Mouse (Mus musculus): ENCODE data around the gene Idua. TPM values are rescaled to one million over a fixed set of nuclear protein-coding genes. Genes with fewer than 3 reads are reported as not detected.

Idua gene
- total and polyA plus RNA-seq, 3 experiments, result 2.3 to 10.6 (median 5.8) TPM

DNA sequence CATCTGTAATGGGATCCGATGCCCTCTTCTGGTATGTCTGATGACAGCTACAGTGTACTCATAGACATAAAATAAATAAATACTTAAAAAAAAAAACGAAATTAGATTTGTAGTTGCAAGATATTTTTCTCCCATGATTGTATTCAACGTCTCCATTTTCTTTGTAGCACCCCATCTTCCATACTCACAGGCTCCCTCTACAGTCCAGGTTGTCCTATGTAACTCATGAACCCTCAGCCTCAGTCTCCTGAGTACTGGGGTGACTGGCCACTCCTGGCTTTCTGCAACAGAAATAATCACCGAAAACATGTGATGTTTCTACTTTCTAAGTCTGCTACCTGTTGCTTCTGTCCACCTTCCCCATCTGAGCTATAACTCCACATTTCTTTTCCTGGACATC is 31.0 kb downstream of the Idua start:
- H3K4me1 ChIP-seq (ENCODE audit: control insufficient read depth in 1 of 2, insufficient read depth in 2 of 2), result peaks cover 3 to 5% of the 10 kb centered on the region in 2 experiments; a peak in 2 of 4 replicates
- DNase-seq (ENCODE audit: extremely low read depth), result no peak
- TF ChIP-seq ZKSCAN1 (IDR thresholded peaks at IDR 0.05; ENCODE audit: borderline replicate concordance, low read depth, low read length) (no peak), NRF1 (IDR thresholded peaks at IDR 0.05; ENCODE audit: low read depth, low read length) (no peak), CTCF (conservative IDR thresholded peaks at IDR 0.05 in 1 of 2, IDR thresholded peaks at IDR 0.05 in 1 of 2; ENCODE audit: low read depth in 2 of 2, low read length in 2 of 2) (peak in 1 of 2 experiments; percentile 50; a peak in 2 of 4 replicates), ELF1 (IDR thresholded peaks at IDR 0.05; ENCODE audit: low read depth, low read length) (no peak)
- H3K9ac ChIP-seq (ENCODE audit: insufficient read depth, low read depth), result no peak overlapping the region
- no peaks in the 10 kb centered on the region for H3K79me2 ChIP-seq (replicated peaks; ENCODE audit: control insufficient read depth, extremely low read depth, insufficient read depth, poor library complexity, severe bottlenecking)
- H3K27me3 ChIP-seq (replicated peaks), result peaks cover 25% of the 10 kb centered on the region
- H3K4me2 ChIP-seq (ENCODE audit: insufficient read depth, low read depth, poor library complexity, severe bottlenecking), result no peak overlapping the region
- H3K27ac ChIP-seq (ENCODE audit: insufficient read depth, low read depth), result no peak overlapping the region
- dilution Hi-C loops (cut with MboI; ENCODE audit: extremely low pct_ligation_motif_present, extremely low pct_unique_long_range_greater_than_20kb, low sequenced_read_pairs) (no loop called here), in situ Hi-C loops (cut with MboI; ENCODE audit: low pct_ligation_motif_present, low pct_unique_long_range_greater_than_20kb, low sequenced_read_pairs) (no loop called here)
- no peak overlapping the region for H3K4me3 ChIP-seq (replicated peaks in 1 of 3; ENCODE audit: low read depth in 2 of 3, low read length in 2 of 3, poor library complexity in 1 of 3)
- H3K9me3 ChIP-seq (replicated peaks; ENCODE audit: low read length), result peaks cover 7% of the 10 kb centered on the region
- H3K36me3 ChIP-seq (replicated peaks in 1 of 2; ENCODE audit: control insufficient read depth in 1 of 2, insufficient read depth in 1 of 2, low read length in 1 of 2), result no peaks in the 10 kb centered on the region

DNA sequence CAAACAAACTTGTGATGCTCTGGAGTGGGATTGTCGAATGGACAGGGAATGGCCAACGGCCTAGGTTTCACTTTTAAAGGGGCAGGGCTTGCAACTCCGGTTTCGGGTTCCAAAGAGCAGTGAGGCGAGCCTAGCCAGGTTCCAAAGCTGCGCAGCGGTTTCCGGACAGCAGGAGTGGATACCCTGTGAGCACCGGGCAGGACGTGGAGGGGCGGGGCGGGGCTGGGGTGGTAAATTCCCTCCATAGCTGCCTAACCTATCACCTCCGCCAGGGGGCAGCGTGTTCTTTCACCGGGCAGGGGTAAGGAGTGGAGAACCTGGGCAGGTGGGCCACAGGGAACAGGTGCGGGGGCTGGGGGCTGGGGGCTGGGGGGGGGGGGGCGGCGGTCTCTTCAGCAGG is 32.1 kb downstream of the Idua start, which contains the start of gene Fgfrl1:
TSS of gene Fgfrl1 (plus strand) at position 112 of the 400 bp plus-strand sequence.
- peak; percentile 39 for DNase-seq (ENCODE audit: extremely low read depth)
- H3K9ac ChIP-seq (ENCODE audit: insufficient read depth, low read depth), result peak within 1 kb of the TSS; percentile 17; the same call in 1 of the 2 replicates
- H3K4me1 ChIP-seq (ENCODE audit: control insufficient read depth in 1 of 2, insufficient read depth in 2 of 2), result peaks cover 3 to 5% of the 10 kb centered on the region in 2 experiments; a peak in 2 of 4 replicates
- TF ChIP-seq CTCF (conservative IDR thresholded peaks at IDR 0.05 in 1 of 2, IDR thresholded peaks at IDR 0.05 in 1 of 2; ENCODE audit: low read depth in 2 of 2, low read length in 2 of 2) (peak in 1 of 2 experiments; percentile 53; a peak in 2 of 4 replicates), RCOR1 (conservative IDR thresholded peaks at IDR 0.05; ENCODE audit: low read depth, low read length) (no peak), BHLHE40 (IDR thresholded peaks at IDR 0.05; ENCODE audit: low read depth, low read length) (no peak)
- H3K9me3 ChIP-seq (replicated peaks; ENCODE audit: low read length), result peaks cover 7% of the 10 kb centered on the region
- in situ Hi-C loops (cut with MboI; ENCODE audit: low pct_ligation_motif_present, low pct_unique_long_range_greater_than_20kb, low sequenced_read_pairs) (no loop called here), dilution Hi-C loops (cut with MboI; ENCODE audit: extremely low pct_ligation_motif_present, extremely low pct_unique_long_range_greater_than_20kb, low sequenced_read_pairs) (no loop called here)
- H3K36me3 ChIP-seq (replicated peaks in 1 of 2; ENCODE audit: control insufficient read depth in 1 of 2, insufficient read depth in 1 of 2, low read length in 1 of 2), result no peaks in the 10 kb centered on the region
- no peak within 1 kb of the TSS for H3K27ac ChIP-seq (ENCODE audit: insufficient read depth, low read depth)
- peaks cover 33% of the 10 kb centered on the region for H3K27me3 ChIP-seq (replicated peaks)
- H3K4me2 ChIP-seq (ENCODE audit: insufficient read depth, low read depth, poor library complexity, severe bottlenecking), result peak within 1 kb of the TSS; percentile 88
- H3K4me3 ChIP-seq (replicated peaks in 1 of 3; ENCODE audit: low read depth in 2 of 3, low read length in 2 of 3, poor library complexity in 1 of 3), result peak within 1 kb of the TSS in 2 of 3 experiments; percentile 32 to 56
- no peaks in the 10 kb centered on the region for H3K79me2 ChIP-seq (replicated peaks; ENCODE audit: control insufficient read depth, extremely low read depth, insufficient read depth, poor library complexity, severe bottlenecking)

DNA sequence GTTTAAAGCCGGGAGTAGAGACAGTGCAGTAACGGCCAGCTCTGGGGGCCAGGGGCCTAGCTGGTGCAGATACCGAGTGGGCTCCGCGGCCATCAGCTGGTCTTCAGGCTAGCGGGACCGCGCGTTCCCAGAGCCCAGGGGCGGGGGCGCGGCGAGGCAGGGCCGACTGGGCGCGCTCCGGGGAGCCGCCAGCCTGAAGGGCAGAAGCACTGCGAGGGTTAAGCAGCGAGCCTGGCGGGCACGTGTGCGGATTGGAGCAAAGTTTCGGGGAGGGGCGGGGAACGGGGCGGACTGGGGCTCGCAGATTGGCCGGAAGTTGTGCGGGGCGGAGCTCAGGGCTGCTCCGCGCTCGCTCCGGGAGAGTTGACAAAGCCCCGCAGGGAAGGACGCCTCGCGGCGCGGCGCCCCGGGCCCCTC is 33.7 kb downstream of the Idua start:
- dilution Hi-C loops (cut with MboI; ENCODE audit: extremely low pct_ligation_motif_present, extremely low pct_unique_long_range_greater_than_20kb, low sequenced_read_pairs), result no loop called here

More for the DNA sequence above, 33.7 kb downstream of the Idua start:
- TF ChIP-seq E2F4 (IDR thresholded peaks at IDR 0.05; ENCODE audit: insufficient replicate concordance, low read depth, low read length), result no peak
- peak; percentile 55; the same call in 1 of the 2 replicates for TF ChIP-seq MAX (IDR thresholded peaks at IDR 0.05; ENCODE audit: low read length)
- TF ChIP-seq ELF1 (IDR thresholded peaks at IDR 0.05; ENCODE audit: low read depth, low read length), result 0 out of 2 replicates have a peak, but pooled peaks have one; percentile 35
- 0 out of 2 replicates have a peak, but pooled peaks have one; percentile 37 for TF ChIP-seq MAZ (IDR thresholded peaks at IDR 0.05; ENCODE audit: low read depth, low read length)
- TF ChIP-seq MXI1 (IDR thresholded peaks at IDR 0.05; ENCODE audit: low read depth, low read length), result peak; percentile 54; the same call in 1 of the 2 replicates
- peak; percentile 50 for TF ChIP-seq USF1 (IDR thresholded peaks at IDR 0.05; ENCODE audit: low read depth, low read length)
- no peak for TF ChIP-seq UBTF (IDR thresholded peaks at IDR 0.05; ENCODE audit: low read depth, low read length)
- no peak for TF ChIP-seq GABPA (IDR thresholded peaks at IDR 0.05; ENCODE audit: insufficient replicate concordance, low read depth, low read length)
- TF ChIP-seq SIN3A (IDR thresholded peaks at IDR 0.05; ENCODE audit: low read length), result peak; percentile 67
- TF ChIP-seq BHLHE40 (IDR thresholded peaks at IDR 0.05; ENCODE audit: low read depth, low read length), result peak; percentile 79
- H3K27ac ChIP-seq (ENCODE audit: insufficient read depth, low read depth), result no peak overlapping the region
- no peaks in the 10 kb centered on the region for H3K79me2 ChIP-seq (replicated peaks; ENCODE audit: control insufficient read depth, extremely low read depth, insufficient read depth, poor library complexity, severe bottlenecking)
- peaks cover 3 to 5% of the 10 kb centered on the region in 2 experiments; a peak in 2 of 4 replicates for H3K4me1 ChIP-seq (ENCODE audit: control insufficient read depth in 1 of 2, insufficient read depth in 2 of 2)
- peak; percentile 85 for DNase-seq (ENCODE audit: extremely low read depth)
- H3K4me3 ChIP-seq (replicated peaks in 1 of 3; ENCODE audit: low read depth in 2 of 3, low read length in 2 of 3, poor library complexity in 1 of 3), result peak overlapping the region in 2 of 3 experiments; percentile 41 to 55
- H3K36me3 ChIP-seq (replicated peaks in 1 of 2; ENCODE audit: control insufficient read depth in 1 of 2, insufficient read depth in 1 of 2, low read length in 1 of 2), result no peaks in the 10 kb centered on the region
- in situ Hi-C loops (cut with MboI; ENCODE audit: low pct_ligation_motif_present, low pct_unique_long_range_greater_than_20kb, low sequenced_read_pairs), result no loop called here
- H3K9me3 ChIP-seq (replicated peaks; ENCODE audit: low read length), result peaks cover 7% of the 10 kb centered on the region
- H3K27me3 ChIP-seq (replicated peaks), result peaks cover 49% of the 10 kb centered on the region
- peak overlapping the region; percentile 10; the same call in 1 of the 2 replicates for H3K9ac ChIP-seq (ENCODE audit: insufficient read depth, low read depth)
- peak overlapping the region; percentile 78 for H3K4me2 ChIP-seq (ENCODE audit: insufficient read depth, low read depth, poor library complexity, severe bottlenecking)
